Mouse (Mus musculus) left cerebral cortex, postnatal 36 days (tissue): Measurements from ENCODE around the gene Galnt2. TPM values are rescaled to one million over a fixed set of nuclear protein-coding genes. Genes with fewer than 3 reads are reported as not detected.

Source experiments
- DNase-seq, 2 experiments: peaks; one replicate each; pipeline ENCODE4 v3.0.0; 2021 to 2022; ENCODE audit warnings: low spot score in 2 of 2, mixed read lengths in 1 of 2
- intact Hi-C: fragments of 180-260 bp; cut with DNase I; formaldehyde crosslinking; loops from one replicate; pipeline ENCODE4 v1.15.1; 2025
- total RNA-seq, 2 experiments: library from RNA; stranded (reverse); gene quantifications; 2 replicates each; pipeline ENCODE4 v1.2.3; 2021

The Galnt2 gene
- total RNA-seq, 2 experiments from 2014 or later, result 45.4 to 49.7 TPM

DNA sequence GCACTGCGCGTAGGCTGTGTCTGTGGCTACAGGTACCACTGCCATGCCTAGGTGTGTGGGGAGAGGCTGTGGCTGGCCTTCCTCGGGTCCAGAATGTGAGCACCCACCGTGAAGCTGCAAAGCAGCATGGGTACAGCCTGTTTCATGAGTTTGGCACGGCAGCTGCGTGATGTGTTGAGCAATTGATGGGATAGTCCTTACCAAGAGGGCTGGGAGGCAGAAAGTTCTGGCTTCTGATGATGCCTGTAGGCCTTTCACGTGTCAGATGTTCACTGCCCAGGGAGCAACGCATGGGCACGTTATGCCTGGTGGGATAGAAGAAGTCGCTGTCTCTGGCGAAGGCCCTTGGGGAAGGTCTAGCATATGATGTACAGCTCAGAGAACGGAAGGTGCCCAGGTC is 33.5 kb downstream of the Galnt2 start:
- no peak for DNase-seq
- intact Hi-C loops, result no loop called here

DNA sequence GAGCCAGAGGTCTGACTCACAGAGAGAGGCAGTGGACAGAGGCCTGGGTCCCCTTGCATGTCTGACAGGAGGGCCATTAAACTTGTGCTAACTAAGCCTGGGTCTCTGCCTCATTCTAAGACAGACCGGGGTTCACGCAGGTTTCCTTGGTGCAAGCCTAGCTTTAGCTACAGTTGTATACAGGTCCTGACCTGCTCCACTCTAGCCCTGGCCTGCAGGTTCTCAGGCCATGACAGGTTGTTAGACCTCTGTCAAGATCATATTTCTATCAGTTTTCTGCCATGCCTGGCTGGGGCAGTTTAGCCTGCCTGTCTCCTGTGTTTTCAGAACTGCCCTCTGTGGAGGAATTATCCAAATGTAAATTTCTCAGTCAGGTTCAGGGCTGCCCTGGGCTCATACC is 33.9 kb downstream of the Galnt2 start:
- DNase-seq, result no peak
- intact Hi-C loops, result no loop called here

DNA sequence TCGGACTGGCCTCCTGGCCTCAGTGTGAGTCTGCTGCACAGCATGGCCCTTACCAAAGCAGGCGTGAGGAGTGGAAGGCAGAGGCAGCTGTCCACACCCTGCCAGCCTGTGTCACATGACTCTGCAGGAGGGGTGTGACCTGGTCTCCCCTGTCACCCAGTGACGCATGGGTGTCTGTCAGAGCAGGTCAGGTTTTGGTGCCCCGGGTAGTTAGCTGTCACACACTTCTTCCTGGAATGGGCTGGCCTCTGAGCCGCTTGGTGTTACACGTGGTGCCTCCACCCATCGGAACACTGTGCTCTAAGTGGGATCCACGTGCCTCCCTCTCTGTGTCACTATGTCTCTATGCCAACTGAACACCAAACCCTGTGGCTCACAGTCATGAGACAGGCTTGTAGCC is 34.6 kb downstream of the Galnt2 start:
- no peak for DNase-seq

DNA sequence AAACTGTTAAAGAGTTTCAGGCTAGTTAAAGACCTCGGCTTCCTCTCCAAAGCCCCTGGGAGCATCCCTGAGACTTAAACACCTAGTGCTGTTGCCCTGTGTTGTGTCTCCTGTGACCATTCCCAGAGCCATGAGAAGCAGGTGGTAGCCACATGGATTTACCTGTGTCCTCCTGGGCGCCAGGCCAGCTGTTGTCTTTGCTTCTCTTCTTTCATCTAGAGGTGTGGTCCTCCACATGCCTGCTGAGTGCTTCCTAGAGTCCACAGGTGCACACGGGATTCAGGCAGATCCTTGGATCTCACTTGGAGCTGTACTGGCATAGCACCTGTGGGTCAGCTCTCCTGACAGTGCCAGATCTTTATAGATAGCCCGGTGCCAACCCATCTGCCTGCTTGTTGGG is 36.0 kb downstream of the Galnt2 start:
- intact Hi-C loops, result no loop called here
- no peak for DNase-seq

More for the DNA sequence above, 34.6 kb downstream of the Galnt2 start:
- intact Hi-C loops, result no loop called here

DNA sequence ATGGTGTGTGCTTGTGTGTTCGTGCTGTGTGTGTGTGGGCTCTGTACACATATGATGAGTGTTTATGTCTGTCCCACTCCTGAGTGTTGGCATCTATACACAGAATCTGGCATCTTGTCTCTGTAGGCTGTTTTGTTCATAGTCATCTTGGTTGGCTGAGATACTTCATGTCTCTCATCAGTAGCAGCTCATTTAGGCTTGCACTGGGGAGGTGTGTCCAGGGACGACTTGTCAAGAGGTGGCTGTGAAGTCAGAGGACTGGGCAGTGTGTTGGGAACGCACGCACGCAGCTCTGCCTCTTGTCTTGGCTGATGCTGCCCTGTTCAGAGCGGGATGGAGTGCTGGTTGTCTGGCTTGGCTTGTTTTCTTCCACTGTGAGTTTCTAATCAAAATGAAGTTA is 39.3 kb downstream of the Galnt2 start:
- DNase-seq, result no peak
- intact Hi-C loops, result no loop called here

DNA sequence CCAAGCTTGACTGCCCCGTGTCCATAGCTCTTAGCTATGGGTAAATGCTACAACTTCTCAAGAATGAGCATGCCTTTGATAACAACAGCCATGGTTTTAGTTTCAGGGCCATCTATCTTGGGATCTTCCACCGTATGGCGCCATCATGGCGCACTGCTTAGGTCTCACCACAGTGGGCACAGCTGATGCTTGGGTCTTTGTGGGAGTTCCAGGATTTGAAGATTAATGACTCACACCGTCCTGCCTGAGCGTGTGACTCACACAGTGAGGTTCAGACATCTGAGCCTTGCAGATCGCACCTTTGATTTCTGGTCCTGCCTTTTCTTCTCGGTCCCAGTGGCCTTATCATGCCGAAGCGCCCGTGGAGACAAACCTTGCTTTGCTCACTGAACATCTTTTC is 39.7 kb downstream of the Galnt2 start:
- intact Hi-C loops, result no loop called here
- DNase-seq, result no peak

DNA sequence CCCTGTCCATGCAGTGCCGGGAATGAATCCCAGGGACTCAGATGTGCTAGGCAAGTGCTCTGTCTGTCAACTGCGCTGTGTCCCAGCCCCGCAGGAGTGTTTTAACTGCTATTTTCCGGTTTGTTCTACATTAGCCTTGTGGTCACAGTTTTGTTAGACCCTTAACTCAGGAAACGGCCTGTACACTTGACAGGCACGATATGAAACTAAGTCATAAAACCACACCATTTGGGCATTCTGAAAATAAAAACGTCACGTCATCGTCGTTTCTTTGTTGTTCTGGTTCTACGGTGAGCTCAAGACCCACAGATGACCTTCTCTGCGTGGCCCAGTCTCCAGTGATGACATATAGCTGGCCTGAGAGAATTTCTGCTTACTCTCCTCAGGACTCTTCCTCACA is 40.3 kb downstream of the Galnt2 start:
- no peak for DNase-seq
- intact Hi-C loops, result no loop called here

DNA sequence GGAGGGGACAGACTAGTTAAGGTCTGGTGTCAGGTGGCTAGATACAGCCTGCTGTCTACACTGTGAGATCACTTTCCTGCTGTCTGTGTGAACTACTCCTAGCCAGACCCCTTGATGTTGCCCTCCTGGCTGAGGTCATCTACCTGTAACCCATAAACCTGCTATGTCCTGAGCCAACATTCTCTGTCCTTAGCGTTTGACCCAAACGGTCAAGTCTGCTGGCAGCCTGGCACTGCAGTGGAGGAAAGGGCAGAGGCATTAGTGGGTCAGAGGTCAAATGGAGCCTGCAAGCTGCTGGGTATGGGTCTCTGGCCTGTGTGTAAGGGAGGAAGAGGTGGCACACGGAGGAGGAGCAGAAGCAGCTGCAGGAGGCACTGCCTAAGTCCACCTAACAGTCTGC is 41.6 kb downstream of the Galnt2 start:
- DNase-seq, result no peak
- intact Hi-C loops, result no loop called here

DNA sequence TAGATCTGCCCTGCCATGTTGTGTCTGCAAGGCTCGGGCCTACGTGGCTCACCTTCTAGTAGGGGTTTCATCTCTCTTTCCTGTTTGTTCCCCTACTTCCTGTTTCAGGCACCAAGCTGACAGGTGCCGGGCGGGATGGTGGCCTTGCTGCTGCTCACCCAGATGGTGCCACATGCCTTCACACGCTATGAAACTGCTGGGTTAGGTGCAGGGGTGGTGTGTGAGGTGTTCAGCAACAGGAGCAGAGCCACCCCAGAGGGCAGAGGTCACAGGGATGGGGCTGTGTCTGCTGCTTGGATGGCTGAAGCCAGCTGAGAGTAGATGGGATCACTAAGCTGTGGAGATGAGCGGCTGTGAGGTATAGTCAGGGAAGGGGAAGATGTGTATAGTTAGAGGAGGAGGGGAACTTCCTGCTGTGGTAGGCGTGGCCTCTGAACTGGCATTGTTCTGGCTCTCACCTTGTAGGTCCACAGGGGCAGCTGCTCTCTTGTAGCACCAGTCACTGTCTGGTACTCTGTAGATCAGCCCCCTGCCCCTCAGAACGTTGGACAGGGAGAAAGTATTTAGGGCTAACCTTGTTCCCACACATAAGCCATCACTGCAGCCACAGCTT is 42.5 kb downstream of the Galnt2 start:
- no peak for DNase-seq
- intact Hi-C loops, result no loop called here

DNA sequence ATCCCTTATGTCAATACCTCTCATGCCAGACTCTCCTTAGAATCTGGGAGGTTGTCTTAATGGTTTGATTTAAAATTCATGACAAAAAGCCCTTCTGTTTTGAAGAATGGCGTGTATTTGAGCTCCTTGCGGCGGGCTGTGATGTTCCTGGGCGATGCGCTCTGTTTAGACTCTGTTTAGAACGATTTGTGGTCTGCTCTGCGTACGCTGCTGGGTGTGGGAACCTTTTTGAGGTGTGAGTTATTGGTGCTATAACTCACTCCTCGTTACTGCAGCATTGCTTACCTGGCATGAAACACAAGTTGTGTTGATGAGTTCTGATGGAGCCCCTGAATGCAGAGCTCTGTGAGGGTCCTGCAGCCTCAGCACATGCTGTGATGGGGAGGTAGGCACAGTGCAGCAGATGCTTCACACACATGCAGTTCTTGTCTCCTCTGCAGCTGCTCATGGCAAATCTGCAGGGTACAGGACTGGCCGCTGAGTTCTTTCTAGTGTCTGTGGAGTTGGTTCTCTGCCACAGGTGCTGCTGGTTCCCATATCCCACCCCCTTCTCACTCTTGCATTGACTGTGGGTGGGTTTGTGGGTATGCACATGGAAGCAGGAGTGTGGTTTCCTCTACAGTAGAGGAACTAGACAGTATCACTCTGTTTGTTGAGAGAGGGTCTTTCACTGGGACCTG is 43.4 kb downstream of the Galnt2 start:
- intact Hi-C loops, result no loop called here
- DNase-seq, result no peak

DNA sequence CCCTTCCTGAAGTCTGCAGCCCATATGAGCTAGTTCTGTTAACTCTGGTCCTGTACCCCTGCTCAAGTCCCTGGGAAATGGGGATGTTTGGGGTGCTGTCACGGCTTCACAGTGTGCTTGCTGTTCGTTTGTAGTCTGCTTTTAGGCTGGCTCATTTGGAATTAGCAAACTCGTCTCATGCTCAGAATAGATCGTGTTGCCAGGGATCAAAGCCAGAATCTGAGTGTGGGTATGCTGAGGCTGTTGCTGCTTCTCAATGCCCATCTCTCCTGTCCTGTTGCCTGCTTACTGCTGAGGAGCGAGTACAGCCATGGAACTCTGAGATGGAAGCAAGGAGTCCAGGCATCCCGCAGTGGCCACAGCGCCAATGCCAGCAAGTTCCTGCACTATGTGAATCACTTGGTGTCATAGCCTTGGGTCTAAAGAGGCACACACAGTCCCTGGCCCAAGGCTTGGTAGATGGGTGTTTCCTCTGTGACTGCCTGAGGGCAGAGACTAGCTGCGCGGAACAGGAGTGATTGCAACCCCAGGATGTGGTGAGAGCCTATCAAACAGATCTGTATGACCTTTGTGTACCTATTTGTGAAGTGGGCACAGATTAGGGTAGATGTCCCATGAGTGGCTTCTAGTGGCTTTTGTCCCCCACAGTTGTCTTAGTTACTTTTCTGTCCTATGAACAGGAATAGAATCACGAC is 44.3 kb downstream of the Galnt2 start:
- no peak for DNase-seq
- intact Hi-C loops, result no loop called here

DNA sequence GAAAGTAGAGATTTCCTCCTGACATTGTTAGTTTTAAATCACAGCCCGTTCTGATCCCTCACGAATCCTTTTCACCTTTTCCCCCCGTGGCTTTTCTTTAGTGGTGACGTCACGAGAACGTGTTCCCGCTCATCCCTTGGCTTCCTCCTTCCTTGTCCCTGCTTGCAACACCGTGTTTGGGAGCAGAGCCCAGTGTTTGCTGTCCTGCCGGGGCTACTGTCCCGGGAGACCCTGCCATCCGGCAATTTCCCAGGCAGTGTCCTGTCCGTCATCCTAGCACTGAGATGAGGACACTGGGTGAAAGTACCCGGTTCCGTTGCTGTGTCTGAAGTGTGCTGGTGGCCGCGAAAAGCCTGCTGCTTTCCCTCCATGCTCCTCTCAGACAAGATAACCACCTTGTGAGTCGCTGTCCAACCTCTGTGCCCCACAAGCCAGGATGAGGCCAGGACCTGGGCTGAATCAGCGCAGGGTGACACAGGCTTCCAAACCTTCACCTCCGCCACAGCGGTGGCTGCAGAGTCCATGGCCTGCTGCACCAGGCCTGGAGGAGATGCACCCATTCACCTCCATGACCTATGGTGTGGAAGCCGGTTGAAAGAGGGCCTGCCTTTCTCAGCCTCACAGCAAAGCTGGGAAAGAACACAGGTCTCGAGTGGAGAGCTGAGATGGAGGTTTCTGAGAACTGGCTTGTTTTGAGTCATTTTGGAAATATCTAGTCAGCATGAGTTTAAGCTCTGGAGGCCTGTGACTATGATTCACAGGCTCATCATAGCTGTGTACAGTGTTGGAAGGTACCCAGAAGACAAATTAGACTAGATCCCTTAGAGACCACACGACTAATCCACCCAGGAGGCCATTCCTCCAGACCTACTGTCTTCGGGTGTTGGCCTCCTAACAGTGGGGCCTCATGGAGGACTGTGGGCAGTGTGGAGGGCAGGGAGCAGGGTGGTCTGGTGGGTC is 47.0 kb downstream of the Galnt2 start:
- intact Hi-C loops, result no loop called here

DNA sequence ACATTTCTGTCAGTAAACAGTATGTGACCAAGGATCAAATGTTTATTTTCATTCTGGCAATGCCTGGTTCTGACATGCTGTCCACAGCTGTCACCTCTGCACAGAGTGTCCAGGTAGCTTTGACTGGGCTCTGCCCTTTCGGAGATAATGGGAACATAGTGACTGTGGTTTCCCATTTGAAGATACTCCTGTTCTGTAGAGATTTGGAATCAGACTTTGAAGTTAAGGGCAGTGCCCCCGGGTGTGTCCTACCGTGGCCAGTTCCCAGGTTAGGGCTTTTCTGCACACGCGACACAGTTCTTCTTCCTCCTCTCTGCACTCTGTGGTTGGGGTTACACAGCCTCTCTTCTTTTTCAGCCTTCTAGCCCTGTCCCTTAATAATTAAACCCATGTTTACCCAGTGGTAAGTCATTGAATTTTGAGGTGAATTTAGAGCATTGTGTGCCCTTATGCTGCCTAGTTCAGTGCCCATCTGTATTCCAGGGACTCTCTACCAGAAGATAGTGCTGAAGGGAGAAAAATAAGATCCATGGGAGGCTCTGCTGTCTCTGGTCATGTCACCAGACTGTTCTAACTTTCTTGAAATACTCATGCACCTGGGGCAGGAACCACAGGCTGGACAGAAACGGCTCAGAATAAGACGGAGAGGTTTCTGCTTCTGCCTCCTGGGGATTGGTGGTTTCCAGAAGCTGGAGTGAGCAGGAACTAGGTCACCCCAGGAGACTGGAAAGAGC is 47.9 kb downstream of the Galnt2 start:
- intact Hi-C loops, result no loop called here
- no peak for DNase-seq

More for the DNA sequence above, 47.0 kb downstream of the Galnt2 start:
- DNase-seq, result no peak

DNA sequence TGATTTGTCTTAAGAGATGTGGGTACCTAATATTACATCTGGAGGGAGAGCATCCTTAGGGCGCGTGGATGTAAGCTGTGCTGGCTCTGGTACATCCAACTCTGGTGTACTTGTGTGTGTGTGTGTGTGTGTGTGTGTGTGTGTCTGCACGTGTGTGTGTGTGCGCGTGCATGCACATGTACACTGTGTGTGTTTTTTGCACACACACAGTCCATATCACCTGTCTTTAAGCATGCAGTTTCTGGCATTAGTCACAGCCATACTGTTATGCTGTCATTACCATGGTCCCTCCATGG is 48.4 kb downstream of the Galnt2 start:
- no peak for DNase-seq
- intact Hi-C loops, result no loop called here

DNA sequence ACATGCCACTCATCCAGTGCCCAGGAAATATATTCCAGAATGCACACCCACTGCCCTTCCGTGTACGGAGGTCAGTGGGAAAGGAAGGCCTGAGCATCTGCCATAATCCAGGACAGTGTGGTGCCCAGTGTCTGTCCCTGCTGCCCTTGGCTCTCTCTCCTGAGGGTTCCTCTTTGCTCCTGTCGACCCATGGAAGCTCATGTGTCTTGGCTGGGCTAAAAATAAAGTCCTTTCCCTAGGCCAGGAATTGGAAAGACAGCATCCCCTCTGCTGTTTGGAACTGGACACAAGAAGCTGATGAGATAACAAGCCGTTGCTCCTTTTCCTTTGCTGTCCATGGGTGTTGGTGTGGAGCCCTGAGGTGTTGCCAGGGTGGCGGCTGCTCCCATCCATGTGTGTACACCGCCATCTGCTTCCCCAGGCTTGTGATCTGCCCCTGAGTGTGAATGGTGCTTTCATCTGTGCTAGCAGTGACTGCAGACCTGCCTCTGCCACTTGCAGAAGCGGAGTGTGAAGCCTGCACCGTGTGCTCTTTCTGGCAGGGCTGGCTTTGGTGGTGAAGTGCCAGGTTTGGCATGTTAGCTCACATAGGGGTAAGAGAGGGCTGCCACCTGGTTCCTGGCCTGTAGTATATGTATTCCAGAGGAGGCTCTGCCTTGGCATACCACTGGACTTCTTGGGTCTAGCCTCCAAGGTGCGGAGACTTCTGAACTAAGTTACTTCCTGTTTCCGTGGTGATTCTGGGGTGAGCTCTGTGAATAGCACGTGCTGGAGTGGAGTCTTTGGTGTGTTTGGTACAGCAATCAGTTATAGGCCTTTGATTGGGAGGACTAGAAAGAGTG is 50.7 kb downstream of the Galnt2 start:
- intact Hi-C loops, result loop anchor here (5.0 kb wide), 1 partner anchor 50 kb away; the partner anchor contains the start of gene Galnt2
- no peak for DNase-seq

DNA sequence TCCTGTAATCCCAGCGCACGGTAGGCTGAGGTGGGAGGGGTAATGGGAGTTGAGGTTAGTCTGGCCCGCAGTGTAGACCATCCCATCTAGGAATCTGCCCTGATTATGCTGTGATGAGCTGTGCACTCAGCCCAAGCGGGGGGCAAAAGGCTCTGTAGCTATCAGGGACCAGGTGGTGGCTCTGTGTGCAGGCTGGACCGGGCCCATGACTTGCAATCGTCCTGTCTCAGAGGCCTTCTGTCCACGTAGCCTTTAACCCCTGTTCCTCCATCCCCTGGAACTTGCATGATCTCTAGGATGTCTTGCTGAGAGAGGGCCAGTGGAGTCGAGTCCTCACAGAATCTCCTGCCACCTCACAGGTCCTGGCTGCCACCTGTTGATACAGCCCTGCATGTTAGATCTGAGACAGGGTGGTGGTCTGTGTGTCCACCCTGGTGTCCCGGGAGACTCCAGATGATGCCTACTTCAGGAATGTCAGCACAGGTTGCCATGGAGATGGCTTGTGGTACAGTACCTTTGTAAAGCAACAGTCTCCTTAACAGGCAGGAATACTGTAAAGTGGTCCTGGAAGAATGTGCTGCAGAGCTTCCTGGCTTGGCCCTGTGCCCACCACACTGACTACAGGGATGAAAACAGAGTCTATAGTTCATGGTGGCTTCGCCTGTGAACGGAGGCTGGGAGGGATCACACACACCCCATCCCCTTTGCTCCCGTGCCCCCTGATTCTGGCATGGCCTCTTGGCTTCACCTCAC is 51.9 kb downstream of the Galnt2 start:
- intact Hi-C loops, result loop anchor here (5.0 kb wide), 1 partner anchor 51 kb away; the partner anchor contains the start of gene Galnt2
- DNase-seq, result no peak

DNA sequence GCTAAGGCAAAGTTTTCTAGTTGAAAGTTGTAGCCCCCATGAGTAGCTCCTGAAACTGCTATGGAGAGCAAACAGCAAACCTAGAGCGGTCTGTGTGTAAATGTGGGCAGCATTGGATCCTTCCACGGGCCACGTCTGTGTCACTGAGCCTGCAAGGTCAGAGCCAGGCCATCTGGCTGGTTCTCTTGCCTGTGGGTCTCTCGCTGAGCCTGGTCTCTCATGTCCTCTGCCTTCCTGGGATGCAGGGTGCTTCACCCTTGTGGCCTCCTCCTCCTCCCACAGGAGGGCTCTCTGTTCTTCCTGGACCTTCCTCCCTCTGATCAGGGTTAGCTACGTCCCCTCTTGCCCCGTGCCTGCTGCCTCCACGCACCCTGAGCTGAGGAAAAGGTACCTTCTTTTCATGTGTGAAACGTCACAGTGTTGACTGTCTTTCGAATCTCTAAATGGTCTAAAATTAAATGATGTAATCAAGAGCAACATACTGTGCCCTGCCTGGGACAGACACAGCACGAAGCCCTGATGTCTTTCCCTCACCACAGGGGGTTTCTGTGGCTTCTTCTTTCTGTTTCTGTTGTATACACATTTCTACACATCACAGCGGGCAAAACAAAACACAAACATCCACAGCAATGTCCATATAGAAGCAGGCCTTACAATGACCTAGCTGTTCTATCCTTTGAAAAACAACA is 52.6 kb downstream of the Galnt2 start:
- DNase-seq, result no peak
- intact Hi-C loops, result loop anchor here (5.0 kb wide), 1 partner anchor 51 kb away; the partner anchor contains the start of gene Galnt2
